Mouse (Mus musculus) limb, embryonic 15.5 days (tissue): ENCODE data around the gene Actl6a. TPM values are rescaled to one million over a fixed set of nuclear protein-coding genes. Genes with fewer than 3 reads are reported as not detected.

Experiments
- ATAC-seq: fragments of 200-750 bp; cut with Nextera tagmentation; 2 replicates; pipeline ENCODE4 v1.8.0; 2017; ENCODE audit warnings: low read depth, moderate TSS enrichment; ENCODE audit not compliant: insufficient number of reproducible peaks, low FRiP score, low TSS enrichment
- H3K27ac ChIP-seq: fragments of 300-500 bp; sonication (generic); 2 replicates; pipeline ENCODE4 v1.5.1; 2015; ENCODE audit warnings: moderate library complexity, mild to moderate bottlenecking, inconsistent platforms
- H3K27me3 ChIP-seq: fragments of 300-500 bp; sonication (generic); 2 replicates; pipeline ENCODE4 v1.6.1; 2015; ENCODE audit warnings: inconsistent platforms
- H3K36me3 ChIP-seq: fragments of 300-500 bp; sonication (generic); 2 replicates; pipeline ENCODE4 v1.6.1; 2015; ENCODE audit warnings: inconsistent platforms
- H3K4me1 ChIP-seq: fragments of 300-500 bp; sonication (generic); 2 replicates; pipeline ENCODE4 v1.6.1; 2015; ENCODE audit warnings: inconsistent platforms
- H3K4me2 ChIP-seq: fragments of 300-500 bp; sonication (generic); 2 replicates; pipeline ENCODE4 v1.6.1; 2015; ENCODE audit warnings: mild to moderate bottlenecking, inconsistent platforms
- H3K4me3 ChIP-seq: fragments of 300-500 bp; sonication (generic); 2 replicates; pipeline ENCODE4 v1.5.1; 2015; ENCODE audit warnings: mild to moderate bottlenecking, inconsistent platforms
- H3K9ac ChIP-seq: fragments of 300-500 bp; sonication (generic); 2 replicates; pipeline ENCODE4 v1.6.1; 2015; ENCODE audit warnings: inconsistent platforms
- H3K9me3 ChIP-seq: fragments of 300-500 bp; sonication (generic); 2 replicates; pipeline ENCODE4 v1.6.1; 2016; ENCODE audit warnings: inconsistent platforms
- WGBS: fragments of 180-500 bp; shearing (Covaris S2); methylation state at CpG from one replicate; pipeline ENCODE4 v1.1.7; 2015; 5-methylcytosine and 5-hydroxymethylcytosine counted together
- polyA plus RNA-seq: library from polyadenylated mRNA; unstranded; fragments of >200 nt; fragmentation: Nextera tagmentation; extraction: Ambion mirVana; gene quantifications from 2 replicates; pipeline ENCODE4 v1.2.1, GENCODE M21; 2015

Gene Actl6a
- polyA plus RNA-seq, 1 experiment from 2014 or later = 117 TPM

DNA sequence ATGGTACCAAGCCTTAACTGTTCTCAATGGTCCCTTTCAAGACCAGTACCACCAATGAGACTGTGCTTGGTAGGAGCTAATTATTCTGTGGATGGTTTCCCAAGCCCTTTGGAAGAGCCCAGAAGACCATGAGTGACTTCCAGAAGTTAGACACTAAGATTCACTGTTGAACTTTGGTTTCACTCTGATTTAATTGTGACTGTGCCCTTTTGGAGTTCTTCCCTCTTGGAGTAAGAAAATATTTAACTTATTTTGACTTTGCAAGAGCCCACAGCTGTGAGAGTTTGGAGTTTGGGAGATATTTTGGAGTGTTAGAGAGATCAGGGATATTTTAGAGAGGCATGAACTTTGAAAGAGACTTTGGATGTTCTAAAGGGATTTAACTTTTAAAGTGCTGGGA is 32.9 kb upstream of the Actl6a start:
- Histone ChIP-seq H3K4me2 (no peak overlapping the region), H3K4me1 (peaks cover 8% of the 10 kb centered on the region; the same call in 1 of the 2 replicates), H3K9ac (no peak overlapping the region), H3K36me3 (no peaks in the 10 kb centered on the region), H3K27me3 (no peaks in the 10 kb centered on the region), H3K4me3 (no peak overlapping the region), H3K9me3 (no peaks in the 10 kb centered on the region), H3K27ac (no peak overlapping the region)
- no peak for ATAC-seq

- no peaks in the 10 kb centered on the region for H3K4me1 ChIP-seq
- no peak overlapping the region for H3K4me3 ChIP-seq
- H3K27ac ChIP-seq = no peak overlapping the region
- ATAC-seq = no peak
- H3K4me2 ChIP-seq = no peak overlapping the region
- H3K36me3 ChIP-seq = no peaks in the 10 kb centered on the region
- H3K27me3 ChIP-seq = no peaks in the 10 kb centered on the region
- H3K9me3 ChIP-seq = no peaks in the 10 kb centered on the region
- H3K9ac ChIP-seq = no peak overlapping the region
- 77% methylated on average over 6 of the region's 6 CpGs for WGBS
These were observed 29.7 kb upstream of the Actl6a start for GRCm38 (mm10) chr3:32676393-32676792.

- no peak overlapping the region for H3K27ac ChIP-seq
- H3K9ac ChIP-seq = no peak overlapping the region
- H3K36me3 ChIP-seq = no peaks in the 10 kb centered on the region
- H3K4me2 ChIP-seq = no peak overlapping the region
- no peaks in the 10 kb centered on the region for H3K4me1 ChIP-seq
- no peaks in the 10 kb centered on the region for H3K27me3 ChIP-seq
- no peaks in the 10 kb centered on the region for H3K9me3 ChIP-seq
- no peak overlapping the region for H3K4me3 ChIP-seq
- no peak for ATAC-seq
- 74% methylated on average over 12 of the region's 12 CpGs for WGBS
These were observed 23.1 kb upstream of the Actl6a start for GRCm38 (mm10) chr3:32682910-32683531.

DNA sequence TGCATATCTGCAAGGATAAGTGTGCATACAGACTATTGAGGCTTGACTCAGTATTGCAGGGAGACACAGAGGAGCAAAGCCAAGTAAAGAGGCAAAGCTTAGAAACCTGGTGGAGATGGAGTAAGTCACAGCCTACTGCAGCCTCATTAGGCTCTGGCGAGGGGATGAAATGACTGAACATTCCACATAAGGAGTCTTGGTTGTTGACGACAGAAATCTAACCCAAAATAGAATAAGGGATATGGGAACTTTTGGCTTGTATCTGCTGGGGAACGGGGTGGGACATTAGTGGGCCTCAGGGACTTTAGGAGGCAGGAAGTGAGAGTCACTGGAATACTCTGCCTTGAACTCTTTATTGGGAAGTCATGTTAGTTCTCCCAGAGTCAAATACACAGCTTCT is 21.5 kb upstream of the Actl6a start:
- ATAC-seq = no peak
- H3K36me3 ChIP-seq = no peaks in the 10 kb centered on the region
- WGBS = 62% methylated on average over 3 of the region's 3 CpGs
- H3K4me1 ChIP-seq = no peaks in the 10 kb centered on the region
- no peak overlapping the region for H3K4me3 ChIP-seq
- no peak overlapping the region for H3K27ac ChIP-seq
- no peak overlapping the region for H3K4me2 ChIP-seq
- H3K9ac ChIP-seq = no peak overlapping the region
- no peaks in the 10 kb centered on the region for H3K9me3 ChIP-seq
- H3K27me3 ChIP-seq = no peaks in the 10 kb centered on the region

GRCm38 (mm10) chr3:32686537-32686936 is 19.6 kb upstream of the Actl6a start:
- ATAC-seq = no peak
- H3K9ac ChIP-seq = no peak overlapping the region
- no peaks in the 10 kb centered on the region for H3K27me3 ChIP-seq
- H3K4me3 ChIP-seq = no peak overlapping the region
- WGBS = 68% methylated on average over 1 of the region's 1 CpGs
- no peak overlapping the region for H3K4me2 ChIP-seq
- H3K4me1 ChIP-seq = no peaks in the 10 kb centered on the region
- no peak overlapping the region for H3K27ac ChIP-seq
- H3K9me3 ChIP-seq = no peaks in the 10 kb centered on the region
- no peaks in the 10 kb centered on the region for H3K36me3 ChIP-seq

- Histone ChIP-seq H3K9me3 (no peaks in the 10 kb centered on the region), H3K4me3 (no peak overlapping the region), H3K27ac (no peak overlapping the region), H3K4me1 (no peaks in the 10 kb centered on the region), H3K4me2 (no peak overlapping the region), H3K27me3 (no peaks in the 10 kb centered on the region), H3K36me3 (no peaks in the 10 kb centered on the region), H3K9ac (no peak overlapping the region)
- ATAC-seq = no peak
- WGBS = 26% methylated on average over 4 of the region's 4 CpGs
These were observed 18.9 kb upstream of the Actl6a start for GRCm38 (mm10) chr3:32687156-32687555.

- H3K27ac ChIP-seq = no peak overlapping the region
- 79% methylated on average over 9 of the region's 9 CpGs for WGBS
- no peak for ATAC-seq
- no peak overlapping the region for H3K4me3 ChIP-seq
- H3K9me3 ChIP-seq = no peaks in the 10 kb centered on the region
- H3K27me3 ChIP-seq = no peaks in the 10 kb centered on the region
- H3K9ac ChIP-seq = no peak overlapping the region
- no peaks in the 10 kb centered on the region for H3K4me1 ChIP-seq
- H3K4me2 ChIP-seq = no peak overlapping the region
- no peaks in the 10 kb centered on the region for H3K36me3 ChIP-seq
These were observed 16.5 kb upstream of the Actl6a start for GRCm38 (mm10) chr3:32689567-32689999.

DNA sequence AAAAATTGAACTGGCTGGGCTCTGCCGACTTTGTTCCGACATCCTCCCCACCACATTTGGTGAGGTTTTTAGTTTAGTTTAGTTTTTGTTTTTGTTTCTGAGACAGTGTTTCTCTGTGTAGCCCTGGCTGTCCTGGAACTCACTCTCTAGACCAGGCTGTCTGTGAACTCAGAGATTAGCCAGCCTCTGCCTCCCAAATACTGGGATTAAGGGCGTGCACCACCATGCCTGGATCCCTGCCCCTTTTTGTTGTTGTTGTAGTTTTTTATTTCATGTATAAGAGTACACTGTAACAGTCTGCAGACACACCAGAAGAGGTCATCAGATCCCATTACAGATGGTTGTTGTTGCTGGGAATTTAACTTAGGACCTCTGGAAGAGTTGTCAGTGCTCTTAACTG is 16.1 kb upstream of the Actl6a start:
- no peak for ATAC-seq
- Histone ChIP-seq H3K4me3 (no peak overlapping the region), H3K27me3 (no peaks in the 10 kb centered on the region), H3K9ac (no peak overlapping the region), H3K4me2 (no peak overlapping the region), H3K36me3 (no peaks in the 10 kb centered on the region), H3K4me1 (no peaks in the 10 kb centered on the region), H3K27ac (no peak overlapping the region), H3K9me3 (no peaks in the 10 kb centered on the region)
- 90% methylated on average over 3 of the region's 3 CpGs for WGBS

- no peak for ATAC-seq
- Histone ChIP-seq H3K27ac (no peak overlapping the region), H3K27me3 (no peaks in the 10 kb centered on the region), H3K9ac (no peak overlapping the region), H3K36me3 (no peaks in the 10 kb centered on the region), H3K9me3 (no peaks in the 10 kb centered on the region), H3K4me2 (no peak overlapping the region), H3K4me3 (no peak overlapping the region), H3K4me1 (no peaks in the 10 kb centered on the region)
- WGBS = 48% methylated on average over 1 of the region's 1 CpGs
These were observed 15.2 kb upstream of the Actl6a start for GRCm38 (mm10) chr3:32690901-32691300.

DNA sequence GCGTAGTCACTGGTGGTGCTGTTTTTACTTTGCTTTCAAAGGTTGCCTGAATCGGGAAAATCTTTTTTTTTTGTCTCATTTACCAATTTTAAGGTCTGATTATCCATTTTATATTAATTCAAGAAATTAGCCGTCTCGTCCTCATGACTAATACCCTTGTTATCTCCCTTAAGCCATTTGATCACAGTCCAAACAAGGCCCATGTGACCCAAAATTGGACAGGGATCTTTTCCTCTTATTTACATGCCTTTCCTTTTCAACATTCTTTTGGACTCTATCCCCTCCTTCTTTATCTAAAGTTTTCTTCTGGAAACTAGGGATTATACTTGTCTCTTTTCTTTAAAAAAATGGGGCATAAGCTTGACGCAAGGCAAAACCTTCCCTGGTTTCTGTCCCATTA is 14.3 kb upstream of the Actl6a start:
- no peak overlapping the region for H3K9ac ChIP-seq
- no peaks in the 10 kb centered on the region for H3K4me1 ChIP-seq
- no peak overlapping the region for H3K4me2 ChIP-seq
- 79% methylated on average over 5 of the region's 5 CpGs for whole genome bisulfite sequencing
- ATAC-seq = no peak
- H3K27ac ChIP-seq = no peak overlapping the region
- no peaks in the 10 kb centered on the region for H3K9me3 ChIP-seq
- H3K27me3 ChIP-seq = no peaks in the 10 kb centered on the region
- no peak overlapping the region for H3K4me3 ChIP-seq
- no peaks in the 10 kb centered on the region for H3K36me3 ChIP-seq

- no peak for ATAC-seq
- Histone ChIP-seq H3K4me3 (no peak overlapping the region), H3K9me3 (no peaks in the 10 kb centered on the region), H3K9ac (no peak overlapping the region), H3K4me2 (no peak overlapping the region), H3K27me3 (no peaks in the 10 kb centered on the region), H3K27ac (no peak overlapping the region), H3K36me3 (no peaks in the 10 kb centered on the region), H3K4me1 (no peaks in the 10 kb centered on the region)
- WGBS = 68% methylated on average over 5 of the region's 5 CpGs
These were observed 11.9 kb upstream of the Actl6a start for GRCm38 (mm10) chr3:32694211-32694610.

DNA sequence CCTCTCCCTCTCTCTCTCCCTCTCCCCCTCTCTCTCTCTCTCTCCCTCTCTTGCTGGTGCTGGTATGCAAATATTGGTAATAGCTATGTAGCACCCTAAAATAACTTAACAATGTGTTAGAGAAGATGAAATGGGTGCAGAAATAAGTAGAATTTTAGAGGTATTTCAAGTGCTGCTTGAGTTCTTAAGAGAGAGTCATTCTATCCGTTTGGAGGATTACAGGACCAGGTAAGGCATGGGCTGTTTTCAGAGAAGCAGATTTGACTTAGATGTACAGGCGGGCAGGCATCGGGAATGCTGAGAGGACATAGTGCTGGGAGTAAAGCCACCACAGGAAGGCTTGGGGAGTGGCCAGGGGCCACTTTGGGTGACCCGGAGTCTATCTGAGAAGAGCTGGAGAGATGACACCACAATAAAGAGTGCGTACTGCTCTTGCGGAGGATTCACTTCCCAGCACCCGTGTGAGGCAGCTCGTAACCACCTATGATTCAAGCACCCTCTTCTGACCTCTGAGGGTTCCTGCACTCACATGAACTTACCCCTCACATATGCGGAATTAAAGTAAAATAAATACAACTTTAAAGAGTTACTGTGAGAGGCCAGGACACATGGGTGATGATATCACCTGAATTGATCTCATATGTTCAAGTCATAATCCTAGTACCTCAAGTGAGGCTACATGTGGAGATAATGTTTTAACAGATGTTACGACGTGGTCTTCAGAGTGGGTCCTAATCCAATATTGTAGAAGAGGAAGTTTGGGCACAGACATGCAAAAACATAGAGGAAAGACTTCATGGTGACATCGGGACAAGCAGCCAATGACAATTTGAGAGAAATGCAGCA is 11.1 kb upstream of the Actl6a start:
- WGBS = 67% methylated on average over 12 of the region's 12 CpGs
- H3K27ac ChIP-seq = no peak overlapping the region
- no peak overlapping the region for H3K4me2 ChIP-seq
- no peak overlapping the region for H3K4me3 ChIP-seq
- H3K36me3 ChIP-seq = no peaks in the 10 kb centered on the region
- H3K4me1 ChIP-seq = no peaks in the 10 kb centered on the region
- H3K9me3 ChIP-seq = no peaks in the 10 kb centered on the region
- ATAC-seq = no peak
- H3K9ac ChIP-seq = no peak overlapping the region
- H3K27me3 ChIP-seq = no peaks in the 10 kb centered on the region
